Mouse (Mus musculus) E14TG2a.4 (cell line): Measurements from ENCODE around the gene Tmem256.

Source experiments
- CTCF ChIP-seq: conservative IDR thresholded peaks from 2 replicates; pipeline ENCODE4 v1.5.1; 2014; ENCODE audit warnings: low read length
- NANOG ChIP-seq: IDR thresholded peaks from 2 replicates; pipeline ENCODE4 v1.6.1; 2014; ENCODE audit warnings: borderline replicate concordance, low read length, mixed read lengths
- POU5F1 ChIP-seq: IDR thresholded peaks from 2 replicates; pipeline ENCODE4 v1.6.1; 2014; ENCODE audit warnings: low read length, borderline replicate concordance

DNA sequence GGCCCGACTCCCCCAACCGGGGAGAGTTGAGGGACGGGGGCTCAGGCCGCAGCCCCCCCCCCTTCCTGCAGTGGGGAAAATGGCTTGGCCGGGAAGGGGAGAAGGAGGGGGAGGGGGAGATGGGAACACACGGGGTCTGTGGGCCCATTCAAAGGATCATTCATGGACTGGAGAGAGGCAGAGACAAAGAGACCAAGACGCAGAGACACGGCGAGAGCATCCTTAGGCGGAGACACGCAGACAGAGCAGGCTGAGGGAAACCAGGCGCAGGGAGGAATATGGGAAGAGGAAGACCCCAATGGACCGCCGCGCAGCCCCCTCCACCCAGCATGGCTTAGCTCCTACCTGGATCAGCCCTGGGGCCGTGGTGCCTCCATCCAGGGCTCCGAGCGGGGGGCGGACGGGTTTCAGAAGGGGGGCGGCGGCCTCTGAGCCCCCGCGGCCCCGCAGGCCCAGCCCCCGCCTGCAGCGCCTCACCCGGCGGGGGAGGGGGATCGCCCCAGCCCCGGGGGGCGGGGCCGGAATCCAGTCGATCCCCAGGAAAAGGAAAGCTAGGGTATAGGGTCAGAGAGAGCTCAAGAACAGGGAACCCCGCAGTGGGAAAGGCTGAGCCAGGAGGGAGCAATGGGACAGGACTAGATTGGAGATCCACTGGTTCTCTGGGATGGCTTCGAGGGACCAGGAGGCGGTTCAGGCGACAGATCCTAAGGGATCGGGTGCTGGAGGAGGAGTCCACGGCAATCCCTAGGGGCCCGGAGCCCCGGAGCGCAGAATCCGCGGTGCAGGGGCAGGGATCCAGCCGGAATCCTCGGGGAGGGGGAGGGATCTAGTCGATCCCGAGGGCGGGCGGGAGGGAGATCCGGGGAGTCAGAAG lies 1.4 kb upstream of the Tmem256 start:
- no peak for TF ChIP-seq CTCF
- TF ChIP-seq POU5F1, result no peak
- TF ChIP-seq NANOG, result no peak
